In genomic region chr6:120001718-120002117, GRCm38 (mm10) we compare ENCODE assay signal across 8 mouse cellular contexts. TPM values are rescaled to one million over a fixed set of nuclear protein-coding genes. Genes with fewer than 3 reads are reported as not detected.
DNase-seq lines count a peak whose midpoint lies in the region; ATAC-seq and TF ChIP-seq lines count a peak whose summit lies in the region.

No protein-coding gene starts in this region.

- no peaks in the 10 kb centered on the region for H3K36me3 ChIP-seq in midbrain, postnatal 0 days (ENCODE audit: insufficient read depth, low read length)
- H3K36me3 ChIP-seq in midbrain, embryonic 16.5 days (ENCODE audit: control insufficient read depth, insufficient read depth, low read length), result no peaks in the 10 kb centered on the region

- no peaks in the 10 kb centered on the region for H3K9me3 ChIP-seq in midbrain, postnatal 0 days (ENCODE audit: low read length)
- no peaks in the 10 kb centered on the region for H3K9me3 ChIP-seq in midbrain, embryonic 16.5 days (replicated peaks; ENCODE audit: control insufficient read depth, low read length, poor library complexity, severe bottlenecking)

- no peak overlapping the region for H3K4me2 ChIP-seq in midbrain, postnatal 0 days (ENCODE audit: low read depth, low read length, poor library complexity, severe bottlenecking)
- H3K4me2 ChIP-seq in midbrain, embryonic 16.5 days (ENCODE audit: low read length), result no peak overlapping the region

- TF ChIP-seq CTCF in midbrain, postnatal 0 days (IDR thresholded peaks at IDR 0.05), result peak; percentile 80
- 0 out of 2 replicates have a peak, but pooled peaks have one; percentile 32 for TF ChIP-seq CTCF in cortical plate, adult 2 months (IDR thresholded peaks at IDR 0.05; ENCODE audit: extremely low read depth, insufficient read depth, low read length)

- TF ChIP-seq POLR2A in cortical plate, adult 2 months (IDR thresholded peaks at IDR 0.05; ENCODE audit: extremely low read depth, insufficient read depth, low read length), result no peak

- H3K4me3 ChIP-seq in midbrain, postnatal 0 days (ENCODE audit: low read depth, low read length), result no peak overlapping the region
- H3K4me3 ChIP-seq in midbrain, embryonic 16.5 days (ENCODE audit: low read depth, low read length), result no peak overlapping the region
- no peak overlapping the region for H3K4me3 ChIP-seq in cortical plate, adult 2 months (ENCODE audit: insufficient read depth, low read length)

- intact Hi-C loops in heart, postnatal 36 days (cut with DNase I), result loop anchor here (1.0 to 2.0 kb wide), 4 partner anchors 35 to 197 kb away; no protein-coding TSS in a partner anchor

- no peak overlapping the region for H3K9ac ChIP-seq in midbrain, postnatal 0 days (replicated peaks; ENCODE audit: low read length, poor library complexity, severe bottlenecking)
- no peak overlapping the region for H3K9ac ChIP-seq in midbrain, embryonic 16.5 days (ENCODE audit: low read depth, low read length)

- no peak overlapping the region for H3K27ac ChIP-seq in midbrain, postnatal 0 days (ENCODE audit: low read depth, low read length)
- no peak overlapping the region for H3K27ac ChIP-seq in midbrain, embryonic 16.5 days (ENCODE audit: low read length)
- no peak overlapping the region for H3K27ac ChIP-seq in cortical plate, adult 2 months (ENCODE audit: insufficient read depth, low read length)

- no peaks in the 10 kb centered on the region for H3K27me3 ChIP-seq in midbrain, postnatal 0 days (ENCODE audit: insufficient read depth, low read length)
- H3K27me3 ChIP-seq in midbrain, embryonic 16.5 days (ENCODE audit: control insufficient read depth, insufficient read depth, low read depth, low read length), result no peaks in the 10 kb centered on the region

- no peaks in the 10 kb centered on the region for H3K4me1 ChIP-seq in midbrain, postnatal 0 days (ENCODE audit: insufficient read depth, low read length)
- H3K4me1 ChIP-seq in midbrain, embryonic 16.5 days (ENCODE audit: control insufficient read depth, insufficient read depth, low read length), result no peaks in the 10 kb centered on the region
- H3K4me1 ChIP-seq in cortical plate, adult 2 months (ENCODE audit: control insufficient read depth, insufficient read depth, low read length), result no peaks in the 10 kb centered on the region

- ATAC-seq in midbrain, postnatal 0 days (ENCODE audit: low FRiP score), result no peak
- ATAC-seq in midbrain, embryonic 16.5 days, result no peak

- DNase-seq in heart, adult 18-20 months, result peak; percentile 25 to 67
- DNase-seq in heart, postnatal 36 days, result no peak
- DNase-seq in midbrain, postnatal 0 days (ENCODE audit: low spot score), result peak; percentile 58
- peak; percentile 86 for DNase-seq in naive thymus-derived CD4-positive, alpha-beta T cell, adult 2 months (ENCODE audit: low read depth)
- no peak for DNase-seq in layer of hippocampus, postnatal 25 days (ENCODE audit: extremely low spot score in 1 of 2, low spot score in 1 of 2)
- no peak for DNase-seq in urinary bladder, postnatal 10 days (ENCODE audit: low spot score)

RNA-seq across cellular contexts. Expression of gene Wnk1, which starts 36.8 kb away (rescaled TPM):
- 100 to 1,000 TPM; 416 to 419 TPM for total RNA-seq in heart, adult 18-20 months (2021)
- 100 to 1,000 TPM; 336 to 353 TPM for total RNA-seq in heart, postnatal 36 days (2021)
- total RNA-seq in midbrain, postnatal 0 days (2014; rRNA removed), result 122 and 143 TPM in 2 replicates
- 29.5 and 43.4 TPM in 2 replicates for polyA plus RNA-seq in midbrain, postnatal 0 days (2015; fragmentation: Nextera tagmentation; extraction: Ambion mirVana)
- polyA plus RNA-seq in midbrain, embryonic 16.5 days (2015; fragmentation: Nextera tagmentation; extraction: Ambion mirVana), result 40.6 and 45.9 TPM in 2 replicates
- 206 and 212 TPM in 2 replicates for polyA plus RNA-seq in cortical plate, adult 2 months (2012; rRNA removed)
- 100 to 1,000 TPM; 158 to 195 TPM for total RNA-seq in layer of hippocampus, postnatal 25 days (2021)

Comparison
In these comparisons a context has a peak if more than half of its experiments do, and no peak if none do; other contexts are left out.
1. DNase-seq: peak in heart, adult 18-20 months (2 of 2), midbrain, postnatal 0 days (single experiment) and naive thymus-derived CD4-positive, alpha-beta T cell, adult 2 months (single experiment); none in heart, postnatal 36 days (0 of 2), layer of hippocampus, postnatal 25 days (0 of 2) and urinary bladder, postnatal 10 days (single experiment).